Mouse (Mus musculus) liver, embryonic 12.5 days (tissue): ENCODE data around the gene Dydc2. TPM values are rescaled to one million over a fixed set of nuclear protein-coding genes. Genes with fewer than 3 reads are reported as not detected.
A peak's percentile ranks its signal among the peaks of the same experiment; 100 is the strongest.

ENCODE experiments used
- ATAC-seq: fragments of 200-750 bp; cut with Nextera tagmentation; 2 replicates; pipeline ENCODE4 v1.8.0; 2017; ENCODE audit warnings: moderate number of reproducible peaks, mild to moderate bottlenecking, moderate library complexity
- H3K27ac ChIP-seq: fragments of 300-500 bp; sonication (generic); 2 replicates; pipeline ENCODE4 v1.5.1; 2016; ENCODE audit warnings: mild to moderate bottlenecking
- H3K27me3 ChIP-seq: fragments of 300-500 bp; sonication (generic); replicated peaks from 2 replicates; pipeline ENCODE4 v1.6.1; 2016; ENCODE audit warnings: mild to moderate bottlenecking, moderate library complexity
- H3K36me3 ChIP-seq: fragments of 300-500 bp; sonication (generic); 2 replicates; pipeline ENCODE4 v1.6.1; 2016; ENCODE audit warnings: mild to moderate bottlenecking, moderate library complexity
- H3K4me1 ChIP-seq: fragments of 300-500 bp; sonication (generic); 2 replicates; pipeline ENCODE4 v1.6.1; 2016
- H3K4me2 ChIP-seq: fragments of 300-500 bp; sonication (generic); 2 replicates; pipeline ENCODE4 v1.6.1; 2016; ENCODE audit warnings: mild to moderate bottlenecking, moderate library complexity
- H3K4me3 ChIP-seq: fragments of 300-500 bp; sonication (generic); 2 replicates; pipeline ENCODE4 v1.5.1; 2016; ENCODE audit warnings: mild to moderate bottlenecking, moderate library complexity
- H3K9ac ChIP-seq: fragments of 300-500 bp; sonication (generic); 2 replicates; pipeline ENCODE4 v1.6.1; 2016; ENCODE audit warnings: mild to moderate bottlenecking, moderate library complexity
- H3K9me3 ChIP-seq: fragments of 300-500 bp; sonication (generic); replicated peaks from 2 replicates; pipeline ENCODE4 v1.6.1; 2016; ENCODE audit warnings: mild to moderate bottlenecking, moderate library complexity
- WGBS: fragments of 180-500 bp; shearing (Covaris S2); methylation state at CpG from one replicate; pipeline ENCODE4 v1.1.7; 2016; ENCODE audit not compliant: insufficient replicate concordance; 5-methylcytosine and 5-hydroxymethylcytosine counted together
- polyA plus RNA-seq: library from polyadenylated mRNA; unstranded; fragments of >200 nt; fragmentation: Nextera tagmentation; extraction: Ambion mirVana; gene quantifications from 2 replicates; pipeline ENCODE4 v1.2.1, GENCODE M21; 2016

Dydc2 gene
- polyA plus RNA-seq: not detected in 2 replicates

- Histone ChIP-seq H3K27ac (no peak within 1 kb of the TSS), H3K4me1 (peaks cover 40% of the 10 kb centered on the region), H3K27me3 (peaks cover 16% of the 10 kb centered on the region), H3K36me3 (no peaks in the 10 kb centered on the region), H3K4me2 (no peak within 1 kb of the TSS), H3K4me3 (no peak within 1 kb of the TSS), H3K9me3 (no peaks in the 10 kb centered on the region), H3K9ac (no peak within 1 kb of the TSS)
- ATAC-seq: no peak
Observed at GRCm38 (mm10) chr14:41069108-41069507, at the start of gene Dydc2. Dydc2 (minus strand) TSS chr14:41069208.

- no peak overlapping the region for H3K9ac ChIP-seq
- no peaks in the 10 kb centered on the region for H3K9me3 ChIP-seq
- H3K27me3 ChIP-seq: no peaks in the 10 kb centered on the region
- H3K27ac ChIP-seq: no peak overlapping the region
- H3K4me2 ChIP-seq: no peak overlapping the region
- H3K4me3 ChIP-seq: no peak overlapping the region
- no peak for ATAC-seq
- 61% methylated on average over 3 of the region's 3 CpGs for WGBS
- H3K4me1 ChIP-seq: no peaks in the 10 kb centered on the region
- H3K36me3 ChIP-seq: no peaks in the 10 kb centered on the region
Observed at GRCm38 (mm10) chr14:41116271-41116670, 47.3 kb upstream of the Dydc2 start.

GRCm38 (mm10) chr14:41112944-41113343 is 43.9 kb upstream of the Dydc2 start:
- ATAC-seq: no peak
- 42% methylated on average over 4 of the region's 4 CpGs for WGBS
- Histone ChIP-seq H3K4me2 (no peak overlapping the region), H3K36me3 (no peaks in the 10 kb centered on the region), H3K9me3 (no peaks in the 10 kb centered on the region), H3K4me1 (no peaks in the 10 kb centered on the region), H3K27ac (no peak overlapping the region), H3K27me3 (no peaks in the 10 kb centered on the region), H3K9ac (no peak overlapping the region), H3K4me3 (no peak overlapping the region)

- Histone ChIP-seq H3K4me1 (no peaks in the 10 kb centered on the region), H3K27me3 (no peaks in the 10 kb centered on the region), H3K9ac (no peak overlapping the region), H3K36me3 (no peaks in the 10 kb centered on the region), H3K4me2 (no peak overlapping the region), H3K4me3 (no peak overlapping the region), H3K27ac (no peak overlapping the region), H3K9me3 (no peaks in the 10 kb centered on the region)
- 68% methylated on average over 7 of the region's 7 CpGs for WGBS
- ATAC-seq: peak; percentile 37; the same call in 1 of the 2 replicates
Observed at GRCm38 (mm10) chr14:41111031-41111668, 42.1 kb upstream of the Dydc2 start.

- Histone ChIP-seq H3K4me1 (no peaks in the 10 kb centered on the region), H3K9me3 (no peaks in the 10 kb centered on the region), H3K4me2 (no peak within 1 kb of the TSS), H3K36me3 (no peaks in the 10 kb centered on the region), H3K27ac (no peak within 1 kb of the TSS), H3K4me3 (no peak within 1 kb of the TSS), H3K9ac (no peak within 1 kb of the TSS), H3K27me3 (no peaks in the 10 kb centered on the region)
- ATAC-seq: peak; percentile 51; the same call in 1 of the 2 replicates
- 55% methylated on average over 10 of the region's 10 CpGs for WGBS
Observed at GRCm38 (mm10) chr14:41104853-41105444, 35.9 kb upstream of the Dydc2 start, which contains the start of gene Mat1a. Mat1a (plus strand) TSS chr14:41105035.

- no peak for ATAC-seq
- WGBS: 52% methylated on average over 2 of the region's 2 CpGs
- H3K27ac ChIP-seq: no peak overlapping the region
Observed at GRCm38 (mm10) chr14:41102269-41102668, 33.3 kb upstream of the Dydc2 start.

GRCm38 (mm10) chr14:41101242-41101641 is 32.2 kb upstream of the Dydc2 start:
- no peaks in the 10 kb centered on the region for H3K27me3 ChIP-seq
- ATAC-seq: no peak
- no peak overlapping the region for H3K4me2 ChIP-seq
- no peaks in the 10 kb centered on the region for H3K36me3 ChIP-seq
- H3K9me3 ChIP-seq: no peaks in the 10 kb centered on the region
- no peak overlapping the region for H3K9ac ChIP-seq
- no peaks in the 10 kb centered on the region for H3K4me1 ChIP-seq
- 60% methylated on average over 5 of the region's 5 CpGs for WGBS
- no peak overlapping the region for H3K27ac ChIP-seq
- H3K4me3 ChIP-seq: no peak overlapping the region

More at GRCm38 (mm10) chr14:41102269-41102668, 33.3 kb upstream of the Dydc2 start:
- H3K9me3 ChIP-seq: no peaks in the 10 kb centered on the region
- no peak overlapping the region for H3K4me2 ChIP-seq
- H3K4me3 ChIP-seq: no peak overlapping the region
- no peaks in the 10 kb centered on the region for H3K36me3 ChIP-seq
- no peak overlapping the region for H3K9ac ChIP-seq
- no peaks in the 10 kb centered on the region for H3K4me1 ChIP-seq
- H3K27me3 ChIP-seq: no peaks in the 10 kb centered on the region

GRCm38 (mm10) chr14:41100712-41101111 is 31.7 kb upstream of the Dydc2 start:
- no peak overlapping the region for H3K4me3 ChIP-seq
- no peaks in the 10 kb centered on the region for H3K36me3 ChIP-seq
- no peak overlapping the region for H3K9ac ChIP-seq
- H3K4me2 ChIP-seq: no peak overlapping the region
- H3K27ac ChIP-seq: no peak overlapping the region
- 59% methylated on average over 3 of the region's 3 CpGs for WGBS
- no peaks in the 10 kb centered on the region for H3K27me3 ChIP-seq
- H3K4me1 ChIP-seq: no peaks in the 10 kb centered on the region
- H3K9me3 ChIP-seq: no peaks in the 10 kb centered on the region
- no peak for ATAC-seq

- Histone ChIP-seq H3K9me3 (no peaks in the 10 kb centered on the region), H3K4me2 (no peak overlapping the region), H3K27me3 (no peaks in the 10 kb centered on the region; the same call in 1 of the 2 replicates), H3K9ac (no peak overlapping the region), H3K36me3 (no peaks in the 10 kb centered on the region), H3K4me1 (no peaks in the 10 kb centered on the region), H3K4me3 (no peak overlapping the region), H3K27ac (no peak overlapping the region)
- no peak for ATAC-seq
- 61% methylated on average over 1 of the region's 1 CpGs for WGBS
Observed at GRCm38 (mm10) chr14:41098726-41099125, 29.7 kb upstream of the Dydc2 start.

GRCm38 (mm10) chr14:41096296-41096860 is 27.4 kb upstream of the Dydc2 start:
- Histone ChIP-seq H3K9ac (no peak overlapping the region), H3K4me2 (no peak overlapping the region), H3K27me3 (no peaks in the 10 kb centered on the region; the same call in 1 of the 2 replicates), H3K27ac (no peak overlapping the region), H3K9me3 (no peaks in the 10 kb centered on the region), H3K36me3 (no peaks in the 10 kb centered on the region), H3K4me3 (no peak overlapping the region), H3K4me1 (no peaks in the 10 kb centered on the region)
- no peak for ATAC-seq
- WGBS: 59% methylated on average over 3 of the region's 3 CpGs

- Histone ChIP-seq H3K27me3 (no peaks in the 10 kb centered on the region; the same call in 1 of the 2 replicates), H3K9ac (no peak overlapping the region), H3K27ac (no peak overlapping the region), H3K36me3 (no peaks in the 10 kb centered on the region), H3K4me2 (no peak overlapping the region), H3K9me3 (no peaks in the 10 kb centered on the region), H3K4me3 (no peak overlapping the region), H3K4me1 (no peaks in the 10 kb centered on the region)
- no peak for ATAC-seq
- WGBS: 39% methylated on average over 1 of the region's 1 CpGs
Observed at GRCm38 (mm10) chr14:41094114-41094513, 25.1 kb upstream of the Dydc2 start.

GRCm38 (mm10) chr14:41090777-41091176 is 21.8 kb upstream of the Dydc2 start:
- Histone ChIP-seq H3K4me3 (no peak overlapping the region), H3K9ac (no peak overlapping the region), H3K4me1 (no peaks in the 10 kb centered on the region), H3K27me3 (no peaks in the 10 kb centered on the region; the same call in 1 of the 2 replicates), H3K9me3 (no peaks in the 10 kb centered on the region), H3K36me3 (no peaks in the 10 kb centered on the region), H3K4me2 (no peak overlapping the region), H3K27ac (no peak overlapping the region)
- no peak for ATAC-seq
- WGBS: 33% methylated on average over 8 of the region's 8 CpGs
